Mouse (Mus musculus) stomach, postnatal 0 days (tissue): Measurements from ENCODE around the gene Bri3.

ENCODE experiments used
- CTCF ChIP-seq: IDR thresholded peaks from 2 replicates; pipeline ENCODE4 v1.5.1; 2016; ENCODE audit warnings: antibody characterized with exemption, low read depth, mild to moderate bottlenecking, moderate library complexity
- EP300 ChIP-seq: optimal IDR thresholded peaks from 2 replicates; pipeline ENCODE3; 2016; ENCODE audit warnings: antibody characterized with exemption

DNA sequence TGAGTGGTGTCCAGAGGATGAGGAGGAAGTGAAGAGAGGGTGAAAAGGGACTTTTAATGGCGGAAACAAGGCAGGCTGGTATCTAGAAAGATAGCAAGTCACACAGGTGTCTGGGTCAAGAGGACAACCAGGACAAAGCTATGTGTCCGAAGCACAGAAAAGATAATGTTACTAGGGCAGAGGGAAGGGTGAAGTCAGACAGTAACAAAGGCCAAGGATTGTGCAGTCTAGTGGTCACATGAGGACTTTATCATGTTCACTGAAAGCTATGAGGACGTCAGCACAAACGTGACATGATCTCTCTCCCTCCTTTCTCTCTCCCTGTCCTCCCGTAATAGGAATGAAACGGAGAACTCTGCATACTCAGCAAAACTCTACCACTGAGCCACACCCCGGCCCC is 136.5 kb downstream of the Bri3 start:
- TF ChIP-seq CTCF (no peak), EP300 (no peak)
